Mouse (Mus musculus): ENCODE data around the gene Atp5f1.

DNA sequence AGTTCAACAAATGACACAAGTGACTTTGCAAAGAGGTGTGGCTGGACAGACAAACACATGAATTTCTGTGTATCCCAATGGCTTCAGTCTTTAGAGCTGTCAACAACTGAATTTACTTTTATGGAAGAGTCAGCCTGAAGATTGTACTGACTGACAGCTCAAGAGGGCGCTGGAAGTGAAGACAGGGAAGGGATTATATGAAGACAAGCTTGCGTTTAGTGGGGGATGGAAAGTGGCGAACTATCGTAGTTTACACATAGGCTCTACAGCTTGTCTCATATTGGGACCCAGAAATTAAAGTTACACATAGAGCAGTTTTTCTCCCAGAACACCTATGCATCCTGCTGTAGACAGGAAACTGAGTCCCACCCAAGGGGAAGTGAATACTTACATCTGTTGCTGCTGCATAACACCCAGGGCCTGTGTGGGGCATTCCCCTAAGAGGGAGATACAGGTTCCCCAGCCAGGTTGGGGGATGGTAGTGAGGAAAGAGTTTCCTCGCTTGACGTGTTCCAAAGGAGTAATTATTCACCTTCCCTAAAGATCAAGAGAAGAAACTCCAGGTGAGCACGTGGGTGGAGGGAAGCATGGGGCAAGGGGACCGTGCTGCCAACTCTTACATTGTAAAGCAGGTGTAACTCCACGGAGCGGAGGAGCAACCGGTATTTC, 40.9 kb upstream of the Atp5f1 start:
- TF ChIP-seq CTCF (IDR thresholded peaks at IDR 0.05; ENCODE audit: low read depth), result no peak
- TF ChIP-seq EP300 (IDR thresholded peaks at IDR 0.05; ENCODE audit: low read depth), result no peak

All from liver, postnatal 0 days (tissue).